Mouse (Mus musculus) G1E (cell line): ENCODE measurements around the gene Fhl5. TPM values are rescaled to one million over a fixed set of nuclear protein-coding genes. Genes with fewer than 3 reads are reported as not detected.
"Not testable (repeated sequence)": the region's sequence is repeated elsewhere in the genome, so short reads cannot be mapped to it uniquely, and the experiment has no call there.

Experiments used
- ATAC-seq: 2 replicates; pipeline ENCODE4 v1.8.0; 2016; ENCODE audit warnings: mild to moderate bottlenecking; ENCODE audit not compliant: insufficient number of reproducible peaks, poor library complexity, low FRiP score, severe bottlenecking; ENCODE audit errors: extremely low read depth
- DNase-seq: peaks from one replicate; pipeline ENCODE4 v3.0.0; 2012; ENCODE audit warnings: low spot score
- H3K27me3 ChIP-seq: 2 replicates; pipeline ENCODE4 v1.6.1; 2012; ENCODE audit warnings: mild to moderate bottlenecking, low read length, inconsistent platforms; ENCODE audit not compliant: insufficient read depth
- H3K36me3 ChIP-seq: replicated peaks from 2 replicates; pipeline ENCODE3; 2012; ENCODE audit warnings: mild to moderate bottlenecking, inconsistent platforms
- H3K4me1 ChIP-seq: 2 replicates; pipeline ENCODE4 v1.6.1; 2012; ENCODE audit warnings: low read depth, low read length, inconsistent platforms, mixed read lengths; ENCODE audit not compliant: insufficient read depth
- H3K4me3 ChIP-seq: 2 replicates; pipeline ENCODE4 v1.5.1; 2012; ENCODE audit warnings: low read depth, mild to moderate bottlenecking, inconsistent platforms, low read length, moderate library complexity, mixed read lengths
- H3K9me3 ChIP-seq: replicated peaks from 2 replicates; pipeline ENCODE4 v1.6.1; 2012; ENCODE audit warnings: inconsistent platforms
- CTCF ChIP-seq: IDR thresholded peaks from 2 replicates; pipeline ENCODE4 v1.5.1; 2012; ENCODE audit warnings: low read depth, low read length, inconsistent platforms, mixed read lengths
- GATA1 ChIP-seq: IDR thresholded peaks from 2 replicates; pipeline ENCODE4 v1.6.1; 2012; ENCODE audit warnings: borderline replicate concordance, low read length, inconsistent platforms, mixed read lengths
- GATA2 ChIP-seq: IDR thresholded peaks from 2 replicates; pipeline ENCODE4 v1.6.1; 2012; ENCODE audit warnings: low read depth, low read length, inconsistent platforms, borderline replicate concordance
- POLR2AphosphoS5 ChIP-seq: IDR thresholded peaks from 2 replicates; pipeline ENCODE4 v1.6.1; 2012; ENCODE audit warnings: low read depth, low read length, inconsistent platforms; ENCODE audit not compliant: insufficient replicate concordance
- TAL1 ChIP-seq: conservative IDR thresholded peaks from 2 replicates; pipeline ENCODE4 v1.6.1; 2012; ENCODE audit warnings: low read depth, low read length, inconsistent platforms, mixed read lengths
- polyA plus RNA-seq: library from polyadenylated mRNA; stranded (reverse); fragments of >175 nt; gene quantifications from 2 replicates; pipeline ENCODE4 v1.2.3, GENCODE M21; 2012
- total RNA-seq, 2 experiments: library from RNA; stranded (forward) in 1 of 2; stranded (reverse) in 1 of 2; fragments of 200-1000 nt in 1 of 2; fragments of >200 nt in 1 of 2; fragmentation: Nextera tagmentation in 1 of 2; gene quantifications; 2 replicates each; pipeline ENCODE4 v1.2.3; 2014 to 2017

The Fhl5 gene
- total RNA-seq (2014; fragmentation: Nextera tagmentation) (not detected in 2 replicates), total RNA-seq (2017) (0.17 and 0.22 TPM in 2 replicates), polyA plus RNA-seq (not detected in 2 replicates)

- Histone ChIP-seq H3K4me3 (no peak within 1 kb of the TSS), H3K36me3 (peaks cover 2% of the 10 kb centered on the region), H3K9me3 (no peaks in the 10 kb centered on the region), H3K4me1 (no peaks in the 10 kb centered on the region), H3K27me3 (no peaks in the 10 kb centered on the region)
- TF ChIP-seq GATA1: no peak
- no peak for ATAC-seq
- no peak for DNase-seq
These were observed at the start of gene Fhl5 for GRCm38 (mm10) chr4:25242776-25243175. Gene Fhl5, minus strand, starts transcription at chr4:25242876.

- H3K4me1 ChIP-seq, H3K9me3 ChIP-seq: not testable (repeated sequence)
These were observed 42.3 kb upstream of the Fhl5 start for GRCm38 (mm10) chr4:25285002-25285401.

DNA sequence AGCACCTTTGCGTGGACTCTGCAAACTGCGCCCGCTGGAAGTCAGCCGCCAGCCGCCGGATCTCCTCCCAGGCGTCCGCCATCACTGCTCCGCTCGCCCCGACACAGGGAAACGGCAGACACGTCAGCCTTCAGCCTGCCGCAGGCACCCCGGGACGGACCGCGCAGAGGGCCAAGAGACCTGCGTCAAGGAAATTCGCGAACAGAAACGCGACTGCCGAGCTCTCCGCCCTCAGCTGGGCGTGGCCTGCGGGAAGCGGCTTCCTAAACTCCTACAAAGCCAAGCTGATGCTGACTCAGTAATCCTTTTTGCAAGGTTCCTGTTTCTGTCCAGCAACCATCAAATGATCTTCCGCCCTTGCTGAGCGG, 39.0 kb upstream of the Fhl5 start, which contains the start of gene Ufl1:
Gene Ufl1, minus strand, starts transcription at position 151 of the 368 bp plus-strand sequence.
- DNase-seq: peak; percentile 81
- Histone ChIP-seq H3K9me3 (no peaks in the 10 kb centered on the region), H3K36me3 (peaks cover 26% of the 10 kb centered on the region), H3K4me3 (peak within 1 kb of the TSS; percentile 94), H3K27me3 (0 out of 2 replicates have a peak, but pooled peaks cover 4% of the 10 kb centered on the region), H3K4me1 (peaks cover 7% of the 10 kb centered on the region; the same call in 1 of the 2 replicates)
- TF ChIP-seq POLR2AphosphoS5 (no peak), GATA1 (no peak), CTCF (no peak), TAL1 (no peak), GATA2 (no peak)
- peak; percentile 93 for ATAC-seq

More at GRCm38 (mm10) chr4:25285002-25285401, 42.3 kb upstream of the Fhl5 start:
- not testable (repeated sequence) for ATAC-seq, DNase-seq, H3K36me3 ChIP-seq, H3K27me3 ChIP-seq, H3K4me3 ChIP-seq

DNA sequence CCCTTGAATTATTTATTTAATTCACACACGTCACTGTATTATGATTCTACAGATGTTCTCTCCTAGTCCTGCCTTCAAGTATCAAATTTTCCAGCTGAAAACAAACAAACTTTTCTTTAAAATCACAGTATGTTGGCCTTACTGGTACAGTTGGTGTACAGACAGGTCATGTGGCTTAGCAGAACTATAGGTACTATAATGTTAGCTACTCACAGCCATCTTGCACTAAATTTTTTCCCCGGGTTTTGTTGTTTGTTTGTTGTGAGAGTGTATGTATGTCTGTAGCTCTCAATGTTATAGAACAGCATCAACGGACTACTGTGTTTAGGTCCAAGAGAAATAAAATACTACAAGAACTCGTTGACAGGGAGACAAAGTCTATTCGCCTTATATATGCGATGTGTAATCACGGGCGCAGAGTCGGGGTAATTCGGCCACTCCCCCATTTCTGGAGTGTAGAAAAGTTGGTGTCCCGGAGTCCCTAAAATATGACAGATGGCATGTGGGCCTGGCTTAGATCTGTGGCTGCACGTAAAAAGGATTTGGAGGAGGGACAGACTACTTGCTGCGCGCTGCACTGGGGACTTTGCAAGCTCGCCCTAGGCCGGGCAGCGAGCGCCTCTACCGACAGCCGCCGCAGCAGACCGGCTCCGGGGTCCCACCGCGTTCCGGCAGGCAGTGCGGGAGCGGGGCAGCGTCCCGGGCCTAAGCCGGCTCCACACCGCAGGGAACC, 38.4 kb upstream of the Fhl5 start:
- Histone ChIP-seq H3K4me1 (peaks cover 7% of the 10 kb centered on the region; the same call in 1 of the 2 replicates), H3K36me3 (peaks cover 26% of the 10 kb centered on the region), H3K9me3 (no peaks in the 10 kb centered on the region), H3K4me3 (peak overlapping the region; percentile 94), H3K27me3 (0 out of 2 replicates have a peak, but pooled peaks cover 4% of the 10 kb centered on the region)
- no peak for TF ChIP-seq GATA1
- no peak for TF ChIP-seq GATA2
- TF ChIP-seq TAL1: no peak
- TF ChIP-seq CTCF: no peak
- no peak for TF ChIP-seq POLR2AphosphoS5
- DNase-seq (peak; percentile 34), ATAC-seq (peak; percentile 62)

GRCm38 (mm10) chr4:25272861-25273627, 30.4 kb upstream of the Fhl5 start:
- ATAC-seq: no peak

DNA sequence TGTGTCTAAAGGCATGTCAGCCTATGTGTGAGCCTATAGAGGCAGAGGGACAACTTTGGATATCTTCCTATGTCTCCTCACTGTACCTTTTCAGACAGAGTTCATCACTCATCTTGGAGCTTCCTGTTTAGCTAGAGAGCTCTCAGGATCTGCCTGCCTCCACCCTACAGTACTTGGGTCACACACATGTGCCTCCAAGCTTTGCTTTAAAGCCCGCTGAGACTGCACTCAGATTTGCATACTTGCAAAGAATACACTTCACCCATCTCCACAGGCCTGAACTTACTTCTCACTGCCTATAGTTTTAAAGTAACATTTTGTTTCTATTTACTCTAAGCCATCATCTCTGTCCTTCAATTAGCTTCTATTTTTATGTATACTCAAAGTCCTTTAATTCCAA, 29.2 kb upstream of the Fhl5 start:
- Histone ChIP-seq H3K9me3 (no peaks in the 10 kb centered on the region), H3K36me3 (peaks cover 80% of the 10 kb centered on the region), H3K4me3 (no peak overlapping the region), H3K27me3 (no peaks in the 10 kb centered on the region), H3K4me1 (peaks cover 5% of the 10 kb centered on the region)
- no peak for TF ChIP-seq TAL1
- no peak for TF ChIP-seq GATA2
- no peak for TF ChIP-seq POLR2AphosphoS5
- no peak for TF ChIP-seq CTCF
- ATAC-seq (no peak), DNase-seq (no peak)

More at GRCm38 (mm10) chr4:25272861-25273627, 30.4 kb upstream of the Fhl5 start:
- TF ChIP-seq POLR2AphosphoS5 (no peak), CTCF (no peak), GATA1 (no peak), GATA2 (no peak)
- DNase-seq: no peak
- Histone ChIP-seq H3K27me3 (no peaks in the 10 kb centered on the region), H3K4me1 (no peaks in the 10 kb centered on the region), H3K4me3 (no peak overlapping the region), H3K36me3 (peaks cover 80% of the 10 kb centered on the region), H3K9me3 (no peaks in the 10 kb centered on the region)
